ENCODE assay signal across 23 mouse cellular contexts in the genomic region with DNA sequence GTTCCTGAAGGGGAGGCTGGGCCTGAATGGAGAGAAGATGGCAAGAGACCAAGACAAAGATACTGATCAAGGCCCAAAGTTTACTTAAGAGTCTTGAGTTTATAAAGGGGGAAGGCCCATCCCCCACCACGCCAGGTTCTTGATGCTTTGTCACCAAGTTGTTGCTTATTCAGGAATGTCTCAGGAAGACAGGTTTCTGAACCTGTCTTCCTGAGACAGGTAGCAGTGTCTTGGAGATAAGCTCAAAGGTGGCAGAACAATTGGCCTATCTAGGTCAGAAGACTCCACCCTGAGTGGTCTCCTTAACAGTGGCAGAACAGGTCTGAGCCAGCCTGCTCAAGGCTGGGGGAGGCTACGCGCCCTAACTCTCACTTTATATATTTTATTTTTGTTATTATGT.
"Had no signal": no experiment of that assay in that cellular context is flagged by ENCODE, and none has a peak within 500 bp of the region (broad histone marks: within the 10 kb centered on the region; RNA-seq: fewer than 3 reads in every experiment).

No protein-coding gene starts in this region.

- H3K27ac ChIP-seq: gastrocnemius, adult 2 months; hindbrain, embryonic 10.5 days; hindbrain, embryonic 12.5 days; hindbrain, embryonic 14.5 days; intestine, embryonic 15.5 days; layer of hippocampus, adult 2 months; left cerebral cortex, adult 2 months; limb, embryonic 10.5 days; limb, embryonic 12.5 days; liver, embryonic 13.5 days had no signal

- DNase-seq: gastrocnemius, adult 2 months; gastrocnemius, postnatal 10 days; gastrocnemius, postnatal 25 days; heart, adult 18-20 months; heart, postnatal 10 days; heart, postnatal 4 days; kidney, adult 18-20 months; kidney, adult 8-10 months; kidney, postnatal 10 days; kidney, postnatal 25 days; kidney, postnatal 4 days; liver; liver, embryonic 13.5 days had no signal

- H3K27me3 ChIP-seq: heart, embryonic 12.5 days; hindbrain, embryonic 12.5 days; intestine, embryonic 15.5 days; limb, embryonic 12.5 days; liver, embryonic 13.5 days; liver, embryonic 15.5 days had no signal

- H3K4me3 ChIP-seq: gastrocnemius, adult 2 months; heart, embryonic 12.5 days; hindbrain, embryonic 10.5 days; hindbrain, embryonic 12.5 days; intestine, embryonic 15.5 days; layer of hippocampus, adult 2 months; left cerebral cortex, adult 2 months; limb, embryonic 10.5 days; limb, embryonic 12.5 days; liver, embryonic 13.5 days; liver, embryonic 15.5 days had no signal

- H3K9me3 ChIP-seq: heart, embryonic 12.5 days; hindbrain, embryonic 10.5 days; hindbrain, embryonic 12.5 days; intestine, embryonic 15.5 days; limb, embryonic 10.5 days; limb, embryonic 12.5 days; liver, embryonic 13.5 days; liver, embryonic 15.5 days had no signal

- H3K9ac ChIP-seq: heart, embryonic 12.5 days; hindbrain, embryonic 12.5 days; hindbrain, embryonic 14.5 days; intestine, embryonic 15.5 days; limb, embryonic 12.5 days; liver, embryonic 13.5 days; liver, embryonic 15.5 days had no signal
